Mouse (Mus musculus) adrenal gland, adult 18-20 months (tissue): Measurements from ENCODE around the gene Edc4. TPM values are rescaled to one million over a fixed set of nuclear protein-coding genes. Genes with fewer than 3 reads are reported as not detected.
"Not testable (repeated sequence)": the region's sequence is repeated elsewhere in the genome, so short reads cannot be mapped to it uniquely, and the experiment has no call there.

Experiments used
- DNase-seq, 2 experiments: peaks; one replicate each; pipeline ENCODE4 v3.0.0; 2021 to 2022; ENCODE audit warnings: low spot score in 2 of 2
- long read RNA-seq, 2 experiments: library from polyadenylated mRNA; stranded (forward); transcript quantifications; one replicate each; pipeline ENCODE4 v2.0.0; 2021
- total RNA-seq, 2 experiments: library from RNA; stranded (reverse); gene quantifications; 1 replicate in 1 of 2; 2 replicates in 1 of 2; pipeline ENCODE4 v1.2.3; 2021

Edc4 gene
- 10 to 100 TPM; 35.0 to 36.7 TPM for total RNA-seq
- long read RNA-seq, experiment 1, full-length matches to known transcripts, result 13 of 46 reads
- long read RNA-seq, experiment 1, partial matches to known transcripts, result 9 of 46 reads
- long read RNA-seq, experiment 1, other reads (novel, unspliced or antisense), result 24 of 46 reads
- long read RNA-seq, experiment 2, full-length matches to known transcripts, result 3 of 54 reads
- long read RNA-seq, experiment 2, partial matches to known transcripts, result 42 of 54 reads
- long read RNA-seq, experiment 2, other reads (novel, unspliced or antisense), result 9 of 54 reads

- peak; percentile 87 to 90 for DNase-seq
These were observed at the start of gene Edc4 for GRCm38 (mm10) chr8:105880754-105881520. TSS of gene Edc4 (plus strand) at chr8:105880881.

DNA sequence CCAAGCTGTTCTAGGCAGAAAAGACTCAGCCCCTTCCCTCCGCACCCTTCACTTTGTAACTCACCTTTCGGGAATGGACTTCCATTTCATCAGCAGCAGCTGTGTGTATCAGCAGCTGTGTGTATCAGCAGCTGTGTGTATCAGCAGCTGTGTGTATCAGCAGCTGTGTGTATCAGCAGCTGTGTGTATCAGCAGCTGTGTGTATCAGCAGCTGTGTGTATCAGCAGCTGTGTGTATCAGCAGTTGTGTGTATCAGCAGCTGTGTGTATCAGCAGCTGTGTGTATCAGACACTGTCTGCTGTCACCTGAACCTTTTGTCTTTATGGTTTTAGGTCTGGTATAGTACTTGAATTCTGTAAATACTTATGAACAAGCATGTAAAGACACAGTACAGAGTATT is 46.9 kb upstream of the Edc4 start:
- DNase-seq, result not testable (repeated sequence)

- DNase-seq, result peak; percentile 75 to 78
These were observed 45.4 kb upstream of the Edc4 start for GRCm38 (mm10) chr8:105835318-105835717.

DNA sequence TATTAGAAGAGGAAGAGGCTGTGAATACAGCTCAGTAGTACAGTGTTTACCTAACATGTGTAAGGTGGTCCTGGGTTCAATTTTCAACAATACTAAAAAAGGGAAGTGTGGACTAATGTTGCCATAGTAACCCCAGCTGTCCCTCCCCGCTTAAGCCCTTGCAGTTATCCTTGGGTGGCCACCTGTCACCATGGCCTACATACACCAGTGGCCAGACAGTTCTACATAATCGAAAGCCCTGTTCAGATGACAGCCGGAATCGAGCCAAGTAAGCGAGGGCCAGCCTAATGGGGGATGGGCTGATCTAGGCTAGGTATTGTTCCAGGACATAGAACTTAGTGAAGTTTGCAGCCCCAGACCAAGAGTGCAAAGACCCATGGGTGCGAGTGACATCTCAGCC is 43.7 kb upstream of the Edc4 start:
- no peak for DNase-seq

DNA sequence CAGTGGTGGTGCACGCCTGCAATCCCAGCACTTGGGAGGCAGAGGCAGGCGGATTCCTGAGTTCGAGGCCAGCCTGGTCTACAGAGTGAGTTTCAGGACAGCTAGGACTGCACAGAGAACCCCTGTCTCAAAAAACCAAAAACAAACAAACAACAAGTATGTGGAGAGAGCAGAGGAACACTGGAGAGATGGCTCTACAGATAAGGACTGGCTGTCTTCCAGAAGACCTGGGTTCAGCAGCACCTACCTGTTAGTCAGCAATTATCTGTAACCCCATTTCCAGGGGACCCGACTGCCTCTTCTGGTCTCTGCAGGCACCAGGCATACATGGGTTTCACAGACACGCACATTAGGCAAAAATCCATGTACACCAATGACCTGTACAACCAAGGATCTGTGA is 41.5 kb upstream of the Edc4 start:
- DNase-seq, result no peak

DNA sequence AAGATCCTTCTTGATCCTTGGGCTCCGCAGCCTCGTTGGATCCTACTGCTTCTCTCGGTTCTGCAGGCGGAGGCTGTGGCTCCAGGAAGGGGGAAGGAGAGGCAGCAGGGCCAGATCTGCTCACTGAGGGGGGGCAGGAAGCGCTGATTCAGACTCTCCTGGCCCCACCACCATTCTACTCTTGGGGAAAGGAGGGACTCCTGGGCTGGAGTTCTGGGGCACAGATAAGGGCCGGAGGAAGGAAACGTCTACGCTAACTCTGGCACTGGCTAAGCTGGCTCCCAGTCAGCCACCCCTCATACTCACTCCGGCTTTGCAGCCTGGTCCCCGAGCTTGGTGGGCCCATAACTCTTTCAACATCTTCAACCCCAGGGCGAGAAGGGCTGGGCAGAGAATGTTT is 34.0 kb upstream of the Edc4 start:
- no peak for DNase-seq

DNA sequence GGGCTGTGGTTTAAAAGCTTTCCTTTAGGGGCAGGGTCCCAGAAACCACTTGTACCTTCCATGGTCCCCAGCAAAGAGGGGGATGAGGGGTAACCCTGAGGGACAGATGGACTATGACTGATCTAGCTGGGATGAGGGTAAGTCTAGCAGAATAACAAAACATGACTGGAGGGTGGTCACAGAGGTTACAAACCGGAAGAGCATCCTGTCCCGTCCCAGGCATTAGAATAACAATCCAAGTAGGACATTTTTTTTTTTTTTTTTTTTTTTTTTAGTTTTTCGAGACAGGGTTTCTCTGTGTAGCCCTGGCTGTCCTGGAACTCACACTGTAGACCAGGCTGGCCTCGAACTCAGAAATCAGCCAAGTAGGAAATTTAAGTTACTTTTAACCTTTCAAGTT is 30.7 kb upstream of the Edc4 start:
- no peak for DNase-seq

GRCm38 (mm10) chr8:105850611-105851010 is 30.1 kb upstream of the Edc4 start:
- no peak for DNase-seq

GRCm38 (mm10) chr8:105851651-105852143 is 29.0 kb upstream of the Edc4 start:
- DNase-seq, result peak; percentile 83 to 87

GRCm38 (mm10) chr8:105852146-105852729 is 28.4 kb upstream of the Edc4 start:
- DNase-seq, result no peak

DNA sequence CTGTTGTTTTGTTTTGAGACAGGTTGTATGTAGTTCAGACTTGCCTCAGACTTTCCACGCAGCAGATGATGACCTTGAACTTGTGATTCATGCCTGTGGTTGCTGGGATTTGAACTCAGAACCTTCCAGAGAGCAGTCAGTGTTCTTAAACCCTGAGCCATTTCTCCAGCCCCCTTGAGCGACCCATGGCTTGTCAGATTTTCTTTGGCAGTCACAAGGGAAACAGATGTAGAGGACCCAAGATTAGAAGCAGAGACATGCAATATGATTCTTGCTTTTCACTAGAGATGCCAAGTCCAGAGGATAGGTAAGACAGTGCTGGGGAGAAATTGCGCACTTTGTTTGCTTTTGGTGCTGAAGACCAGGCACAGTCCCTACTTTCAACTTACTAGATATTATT is 27.5 kb upstream of the Edc4 start, which contains the start of gene Cenpt:
TSS of gene Cenpt (minus strand) at position 101 of the 400 bp plus-strand sequence.
- no peak for DNase-seq

DNA sequence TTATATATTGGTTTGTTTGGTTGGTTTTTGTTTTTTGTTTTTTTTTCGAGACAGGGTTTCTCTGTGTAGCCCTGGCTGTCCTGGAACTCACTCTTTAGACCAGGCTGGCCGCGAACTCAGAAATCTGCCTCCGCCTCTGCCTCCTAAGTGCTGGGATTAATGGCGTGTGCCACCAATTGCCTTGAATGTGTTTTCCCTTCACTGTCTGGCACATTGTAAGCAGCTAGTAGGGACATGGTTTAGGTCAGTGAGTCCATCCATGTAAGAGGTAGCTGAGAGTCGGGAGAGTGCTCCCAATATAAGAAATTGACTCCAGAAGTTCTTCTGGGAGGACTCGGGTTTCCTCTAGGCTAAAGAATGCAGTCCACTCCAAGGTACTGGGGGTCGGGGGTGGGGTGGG is 26.4 kb upstream of the Edc4 start:
- no peak for DNase-seq

DNA sequence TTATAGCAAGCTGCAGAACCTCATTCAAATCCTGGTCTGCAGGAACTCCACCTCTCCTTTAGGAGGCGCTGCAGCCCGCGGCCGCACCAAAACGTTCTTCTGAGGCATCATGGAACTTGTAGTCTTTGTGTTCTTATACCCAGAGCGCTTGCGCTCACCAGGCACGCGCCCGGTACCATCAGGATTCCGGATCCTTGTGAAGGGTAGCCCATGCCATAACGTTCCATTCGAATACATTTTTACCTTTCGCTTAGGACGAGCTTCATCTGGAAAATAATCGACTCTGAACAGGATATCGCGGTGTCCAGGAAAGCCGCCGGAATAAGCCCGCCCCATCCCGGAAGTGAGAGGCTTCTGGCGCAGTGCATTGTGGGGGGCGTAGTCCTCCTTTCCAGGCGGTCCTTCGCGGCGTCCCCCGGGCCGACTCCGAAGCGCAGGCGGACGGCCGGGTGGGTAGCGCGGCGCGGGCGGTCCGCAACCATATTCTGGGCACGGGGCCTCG is 25.9 kb upstream of the Edc4 start, which contains the start of gene Thap11:
TSS of gene Thap11 (plus strand) at position 418 of the 502 bp plus-strand sequence.
- peak; percentile 86 to 89 for DNase-seq

DNA sequence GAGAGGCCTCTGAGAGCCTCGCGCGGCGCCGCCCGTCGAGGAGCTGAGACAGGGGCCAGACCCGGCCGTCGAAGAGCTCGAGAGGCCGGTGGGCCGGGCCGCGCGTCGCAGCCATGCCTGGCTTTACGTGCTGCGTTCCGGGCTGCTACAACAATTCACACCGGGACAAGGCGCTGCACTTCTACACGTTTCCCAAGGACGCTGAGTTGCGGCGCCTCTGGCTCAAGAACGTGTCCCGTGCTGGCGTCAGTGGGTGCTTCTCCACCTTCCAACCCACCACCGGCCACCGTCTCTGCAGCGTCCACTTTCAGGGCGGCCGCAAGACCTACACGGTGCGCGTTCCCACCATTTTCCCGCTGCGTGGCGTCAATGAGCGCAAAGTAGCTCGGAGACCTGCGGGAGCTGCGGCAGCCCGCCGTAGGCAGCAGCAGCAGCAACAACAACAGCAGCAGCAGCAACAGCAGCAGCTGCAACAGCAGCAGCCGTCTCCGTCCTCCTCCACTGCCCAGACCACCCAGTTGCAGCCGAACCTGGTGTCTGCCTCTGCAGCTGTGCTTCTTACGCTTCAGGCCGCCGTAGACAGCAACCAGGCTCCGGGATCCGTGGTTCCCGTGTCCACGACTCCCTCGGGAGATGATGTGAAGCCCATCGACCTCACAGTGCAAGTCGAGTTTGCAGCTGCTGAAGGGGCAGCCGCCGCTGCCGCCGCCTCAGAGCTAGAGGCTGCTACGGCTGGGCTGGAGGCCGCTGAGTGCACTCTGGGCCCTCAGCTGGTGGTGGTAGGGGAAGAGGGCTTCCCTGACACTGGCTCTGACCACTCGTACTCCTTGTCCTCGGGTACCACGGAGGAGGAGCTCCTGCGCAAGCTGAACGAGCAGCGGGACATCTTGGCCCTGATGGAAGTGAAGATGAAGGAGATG is 25.2 kb upstream of the Edc4 start:
- peak; percentile 34 to 47 for DNase-seq

DNA sequence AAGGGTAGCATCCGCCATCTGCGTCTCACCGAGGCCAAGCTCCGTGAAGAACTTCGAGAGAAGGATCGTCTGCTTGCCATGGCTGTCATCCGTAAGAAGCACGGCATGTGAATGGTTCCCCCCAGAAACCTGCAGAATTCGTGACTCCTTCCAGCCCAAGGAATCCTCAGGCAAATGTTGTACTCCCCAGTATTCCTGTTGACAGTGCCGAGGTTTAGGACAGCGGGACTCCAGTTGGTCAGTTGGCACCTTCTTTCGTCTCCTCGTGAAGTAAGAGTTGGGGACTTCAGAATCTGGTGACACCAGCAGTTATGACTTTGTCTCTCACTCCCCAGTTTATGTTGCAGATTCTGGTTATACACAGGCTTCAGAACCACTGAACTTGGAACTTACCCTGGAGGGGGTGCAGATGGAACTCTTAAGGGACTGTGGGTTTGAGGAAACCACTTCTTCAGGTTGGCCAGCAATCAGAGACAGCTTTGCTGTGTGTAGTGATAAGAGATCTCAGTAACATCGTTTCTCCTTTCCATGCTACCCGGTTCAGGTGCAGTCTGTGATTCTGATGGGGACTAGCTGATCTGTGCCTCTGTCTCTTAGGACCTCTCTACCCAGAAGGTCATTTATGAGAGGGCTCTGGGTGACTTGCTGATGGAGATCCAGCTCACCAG is 24.4 kb upstream of the Edc4 start:
- DNase-seq, result no peak

DNA sequence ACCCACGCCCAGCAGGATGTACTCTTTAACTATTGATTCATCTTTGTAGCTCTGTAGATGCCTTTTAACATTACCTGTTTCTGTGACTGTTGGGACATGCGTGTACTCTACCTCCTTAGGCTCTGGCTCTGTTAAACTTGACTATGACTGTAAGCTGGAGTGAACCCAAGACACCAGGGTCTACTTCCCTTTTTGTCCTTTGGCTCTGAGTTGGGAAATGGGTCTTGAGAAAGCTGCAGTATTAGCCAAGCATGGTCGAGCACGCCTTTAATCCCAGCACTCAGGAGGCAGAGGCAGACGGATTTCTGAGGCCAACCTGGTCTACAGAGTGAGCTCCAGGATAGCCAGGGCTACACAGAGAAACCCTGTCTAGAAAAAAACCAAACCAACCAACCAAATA is 22.2 kb upstream of the Edc4 start:
- DNase-seq, result no peak

GRCm38 (mm10) chr8:105859314-105859713 is 21.4 kb upstream of the Edc4 start:
- DNase-seq, result no peak

DNA sequence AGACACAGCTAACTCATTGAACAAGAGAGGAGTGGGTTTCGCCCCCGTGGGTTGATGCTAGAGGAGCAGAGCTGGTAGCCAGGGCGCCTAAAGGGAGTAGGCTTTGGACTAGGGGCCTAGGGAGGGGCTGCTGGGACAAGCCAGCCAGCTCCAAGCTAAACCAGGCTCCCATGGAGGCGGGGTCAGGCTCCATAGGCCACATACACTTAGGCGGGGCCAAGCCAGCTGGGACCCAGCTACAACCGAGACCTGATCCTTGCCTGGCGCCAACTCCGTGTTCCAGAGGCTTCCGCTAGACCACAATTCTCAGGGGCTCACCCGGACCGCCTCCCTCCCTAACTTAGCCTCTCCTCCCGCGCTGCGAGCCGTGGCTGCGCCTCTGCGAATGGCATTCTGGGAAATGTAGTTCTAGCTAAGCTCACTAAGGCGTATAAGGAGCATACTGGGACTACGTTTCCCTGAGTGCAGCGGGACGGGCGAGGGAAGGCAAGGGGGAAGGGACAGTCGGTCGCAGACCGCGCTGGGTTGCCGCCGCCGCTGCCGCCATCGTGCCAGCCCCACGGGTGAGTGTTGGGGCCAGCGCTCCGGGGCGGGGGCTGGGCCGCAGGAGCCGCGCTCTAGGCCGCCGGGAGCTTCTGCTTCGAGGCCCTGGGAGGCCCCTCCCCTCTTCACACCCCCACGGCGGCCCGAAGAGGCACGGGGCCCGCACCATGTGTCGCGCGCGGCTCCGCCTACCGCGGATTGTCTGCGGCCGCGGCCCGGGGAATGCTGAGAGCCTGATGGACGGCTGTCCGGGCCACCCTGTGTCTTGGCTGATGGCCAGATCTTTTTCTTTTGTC is 20.3 kb upstream of the Edc4 start, which contains the start of gene Nutf2:
TSS of gene Nutf2 (plus strand) at position 438 of the 839 bp plus-strand sequence.
- DNase-seq, result peak; percentile 81 to 85

DNA sequence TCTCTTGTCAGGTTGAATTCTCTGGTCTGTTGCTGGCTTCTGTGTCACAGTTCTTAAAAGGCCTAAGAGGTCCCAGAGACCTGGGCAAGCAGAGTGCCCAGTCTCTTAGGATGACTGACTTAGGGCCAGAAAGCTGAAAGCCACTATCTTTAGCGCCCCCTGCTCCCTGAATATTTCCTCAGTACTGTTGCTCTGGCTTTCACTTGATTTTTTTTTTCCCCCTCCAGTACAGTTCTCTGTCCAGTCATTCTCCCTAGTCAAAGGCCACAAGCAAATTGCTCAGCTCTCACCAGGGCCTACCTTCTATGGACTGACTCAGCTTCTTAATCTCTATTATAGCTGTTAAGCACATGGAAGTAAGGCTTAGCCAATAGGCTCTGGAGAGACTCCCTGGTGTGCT is 18.7 kb upstream of the Edc4 start:
- no peak for DNase-seq
